ENCODE assay signal across 8 mouse cellular contexts in genomic region chrX:101299473-101300426, GRCm38 (mm10). TPM values are rescaled to one million over a fixed set of nuclear protein-coding genes. Genes with fewer than 3 reads are reported as not detected.
DNase-seq lines count a peak whose midpoint lies in the region; ATAC-seq lines count a peak whose summit lies in the region.

No protein-coding gene starts in this region.

- H3K4me3 ChIP-seq in heart, embryonic 11.5 days (ENCODE audit: low read depth, low read length): peak overlapping the region; percentile 33
- peak overlapping the region; percentile 55 for H3K4me3 ChIP-seq in forebrain, embryonic 15.5 days
- peak overlapping the region; percentile 54 for H3K4me3 ChIP-seq in midbrain, embryonic 10.5 days

- H3K27me3 ChIP-seq in heart, embryonic 11.5 days (ENCODE audit: control insufficient read depth, insufficient read depth, low read length): peaks cover 9% of the 10 kb centered on the region
- no peaks in the 10 kb centered on the region for H3K27me3 ChIP-seq in forebrain, embryonic 15.5 days
- H3K27me3 ChIP-seq in midbrain, embryonic 10.5 days (ENCODE audit: low read depth, poor library complexity, severe bottlenecking): peaks cover 99% of the 10 kb centered on the region

- H3K9me3 ChIP-seq in heart, embryonic 11.5 days (replicated peaks; ENCODE audit: control insufficient read depth, low read length): no peaks in the 10 kb centered on the region
- no peaks in the 10 kb centered on the region for H3K9me3 ChIP-seq in forebrain, embryonic 15.5 days
- no peaks in the 10 kb centered on the region for H3K9me3 ChIP-seq in midbrain, embryonic 10.5 days (replicated peaks)

- peak overlapping the region; percentile 63 for H3K4me2 ChIP-seq in heart, embryonic 11.5 days
- peak overlapping the region; percentile 46 for H3K4me2 ChIP-seq in forebrain, embryonic 15.5 days (replicated peaks)

- peaks cover 2% of the 10 kb centered on the region; the same call in 1 of the 2 replicates for H3K4me1 ChIP-seq in heart, embryonic 11.5 days (ENCODE audit: control insufficient read depth, insufficient read depth, low read length)
- peaks cover 37% of the 10 kb centered on the region for H3K4me1 ChIP-seq in forebrain, embryonic 15.5 days
- H3K4me1 ChIP-seq in midbrain, embryonic 10.5 days: peaks cover 62% of the 10 kb centered on the region

- peak overlapping the region; percentile 10; the same call in 1 of the 2 replicates for H3K9ac ChIP-seq in heart, embryonic 11.5 days (ENCODE audit: low read depth, low read length)
- H3K9ac ChIP-seq in forebrain, embryonic 15.5 days (replicated peaks): peak overlapping the region; percentile 64

- 24% methylated on average over 12 of the region's 13 CpGs for WGBS in heart, embryonic 11.5 days (ENCODE audit: insufficient replicate concordance)
- 34% methylated on average over 13 of the region's 13 CpGs for WGBS in forebrain, embryonic 15.5 days
- WGBS in midbrain, embryonic 10.5 days: 20% methylated on average over 9 of the region's 13 CpGs

- no peak; the same call in 1 of the 2 replicates for ATAC-seq in heart, embryonic 11.5 days (replicated peaks; ENCODE audit: insufficient number of reproducible peaks, low FRiP score, low TSS enrichment)
- ATAC-seq in forebrain, embryonic 15.5 days (replicated peaks): peak; percentile 68

- H3K27ac ChIP-seq in heart, embryonic 11.5 days (ENCODE audit: low read depth, low read length): no peak overlapping the region
- H3K27ac ChIP-seq in forebrain, embryonic 15.5 days (replicated peaks): peak overlapping the region; percentile 88
- H3K27ac ChIP-seq in midbrain, embryonic 10.5 days (replicated peaks): peak overlapping the region; percentile 82

- no peaks in the 10 kb centered on the region; the same call in 1 of the 2 replicates for H3K36me3 ChIP-seq in heart, embryonic 11.5 days (ENCODE audit: control insufficient read depth, insufficient read depth, low read length)
- H3K36me3 ChIP-seq in forebrain, embryonic 15.5 days: peaks cover 5% of the 10 kb centered on the region; the same call in 1 of the 2 replicates
- peaks cover 32% of the 10 kb centered on the region for H3K36me3 ChIP-seq in midbrain, embryonic 10.5 days

- DNase-seq in heart, adult 11 months: no peak
- DNase-seq in ES-CJ7 (ENCODE audit: low read depth, low spot score): peak; percentile 7
- peak; percentile 62 for DNase-seq in midbrain, embryonic 10.5 days (ENCODE audit: low spot score)
- DNase-seq in testis, postnatal 14 days (ENCODE audit: low spot score): no peak
- no peak for DNase-seq in spleen, postnatal 36 days (ENCODE audit: low spot score in 2 of 2)
- no peak for DNase-seq in lung, adult 18-20 months

RNA-seq across cellular contexts. Expression of gene Nlgn3, which starts 0.8 kb away (rescaled TPM):
- polyA plus RNA-seq in heart, embryonic 11.5 days (2014; fragmentation: Nextera tagmentation; extraction: Ambion mirVana): 2.3 and 3.6 TPM in 2 replicates
- 53.6 and 55.8 TPM in 2 replicates for polyA plus RNA-seq in forebrain, embryonic 15.5 days (2015; fragmentation: Nextera tagmentation; extraction: Ambion mirVana)
- 7.8 and 15.6 TPM in 2 replicates for polyA plus RNA-seq in midbrain, embryonic 10.5 days (2016; fragmentation: Nextera tagmentation; extraction: Ambion mirVana)

RNA-seq across cellular contexts. Expression of gene Med12, which starts 25.9 kb away (rescaled TPM):
- 32.0 and 35.9 TPM in 2 replicates for polyA plus RNA-seq in heart, embryonic 11.5 days (2014; fragmentation: Nextera tagmentation; extraction: Ambion mirVana)
- 21.6 and 28.6 TPM in 2 replicates for polyA plus RNA-seq in forebrain, embryonic 15.5 days (2015; fragmentation: Nextera tagmentation; extraction: Ambion mirVana)
- 30.8 and 39.4 TPM in 2 replicates for polyA plus RNA-seq in midbrain, embryonic 10.5 days (2016; fragmentation: Nextera tagmentation; extraction: Ambion mirVana)

RNA-seq across cellular contexts. Expression of gene Gm20489, which starts 30.9 kb away (rescaled TPM):
- not detected in 2 replicates for polyA plus RNA-seq in heart, embryonic 11.5 days (2014; fragmentation: Nextera tagmentation; extraction: Ambion mirVana)
- not detected in 2 replicates for polyA plus RNA-seq in forebrain, embryonic 15.5 days (2015; fragmentation: Nextera tagmentation; extraction: Ambion mirVana)
- not detected in 2 replicates for polyA plus RNA-seq in midbrain, embryonic 10.5 days (2016; fragmentation: Nextera tagmentation; extraction: Ambion mirVana)

RNA-seq across cellular contexts. Expression of gene Il2rg, which starts 31.7 kb away (rescaled TPM):
- polyA plus RNA-seq in heart, embryonic 11.5 days (2014; fragmentation: Nextera tagmentation; extraction: Ambion mirVana): 12.2 and 14.4 TPM in 2 replicates
- 4.3 and 7.1 TPM in 2 replicates for polyA plus RNA-seq in forebrain, embryonic 15.5 days (2015; fragmentation: Nextera tagmentation; extraction: Ambion mirVana)
- 3.0 and 4.1 TPM in 2 replicates for polyA plus RNA-seq in midbrain, embryonic 10.5 days (2016; fragmentation: Nextera tagmentation; extraction: Ambion mirVana)

RNA-seq across cellular contexts. Expression of gene Gm614, which starts 36.0 kb away (rescaled TPM):
- not detected in 2 replicates for polyA plus RNA-seq in heart, embryonic 11.5 days (2014; fragmentation: Nextera tagmentation; extraction: Ambion mirVana)
- polyA plus RNA-seq in forebrain, embryonic 15.5 days (2015; fragmentation: Nextera tagmentation; extraction: Ambion mirVana): not detected in 2 replicates
- not detected in 2 replicates for polyA plus RNA-seq in midbrain, embryonic 10.5 days (2016; fragmentation: Nextera tagmentation; extraction: Ambion mirVana)

Comparison
In these comparisons a context has a peak if more than half of its experiments do, and no peak if none do; other contexts are left out.
1. DNase-seq: peak in ES-CJ7 (single experiment) and midbrain, embryonic 10.5 days (single experiment); none in heart, adult 11 months (single experiment), testis, postnatal 14 days (single experiment), spleen, postnatal 36 days (0 of 2) and lung, adult 18-20 months (0 of 2).
2. Peak in every context shown above with its lines, with median percentiles within 50 percentile points of each other: H3K4me3 ChIP-seq.